Comparison of ENCODE assay signal across 8 mouse cellular contexts in the genomic region with DNA sequence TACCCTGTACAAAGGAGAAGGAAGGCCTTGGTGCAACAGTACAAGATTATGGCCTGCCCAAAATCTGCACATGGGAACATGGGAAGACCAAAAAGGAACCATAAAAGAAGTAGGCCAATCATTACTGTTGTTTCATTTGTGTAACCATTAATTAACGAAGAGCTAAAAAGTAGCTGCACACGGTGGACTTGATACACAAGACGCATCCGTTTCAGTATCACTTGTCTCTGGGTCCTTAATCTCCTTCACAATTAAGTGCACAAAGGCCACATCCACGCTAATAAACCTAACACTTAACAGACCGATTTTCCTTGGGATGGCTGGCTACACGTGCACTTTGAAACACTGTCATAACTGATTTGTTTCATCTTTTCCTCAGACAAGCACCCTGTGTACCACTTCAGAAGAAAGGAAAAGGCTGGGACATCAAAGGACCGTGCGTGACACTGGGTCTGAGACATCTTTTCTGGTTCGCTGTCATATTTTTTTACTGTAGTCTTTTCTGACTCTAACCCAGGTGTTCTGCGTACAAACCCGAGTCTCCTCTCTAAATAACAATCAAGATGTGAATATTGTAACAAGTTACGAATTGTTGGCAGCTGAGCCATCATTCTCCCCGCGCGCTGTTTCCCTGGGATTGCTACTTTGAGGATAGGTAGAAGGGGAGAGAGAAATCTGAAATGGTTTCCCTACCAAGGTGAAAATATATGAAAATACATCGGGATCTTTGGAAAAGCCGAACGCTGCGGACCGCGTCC. TPM values are rescaled to one million over a fixed set of nuclear protein-coding genes. Genes with fewer than 3 reads are reported as not detected.
A peak's percentile ranks its signal among the peaks of the same experiment; 100 is the strongest.
DNase-seq lines count a peak whose midpoint lies in the region; ATAC-seq and TF ChIP-seq lines count a peak whose summit lies in the region.

No protein-coding gene starts in this region.

- no peaks in the 10 kb centered on the region for H3K9me3 ChIP-seq in heart, embryonic 12.5 days (replicated peaks)
- H3K9me3 ChIP-seq in liver, embryonic 11.5 days (ENCODE audit: control insufficient read depth, low read length) = no peaks in the 10 kb centered on the region
- no peaks in the 10 kb centered on the region for H3K9me3 ChIP-seq in stomach, embryonic 16.5 days (replicated peaks; ENCODE audit: control insufficient read depth, low read length)

- no peaks in the 10 kb centered on the region for H3K36me3 ChIP-seq in heart, embryonic 12.5 days
- no peaks in the 10 kb centered on the region for H3K36me3 ChIP-seq in liver, embryonic 11.5 days (ENCODE audit: control insufficient read depth, insufficient read depth, low read length)
- no peaks in the 10 kb centered on the region for H3K36me3 ChIP-seq in stomach, embryonic 16.5 days (ENCODE audit: control insufficient read depth, insufficient read depth, low read length)

- peaks cover 16% of the 10 kb centered on the region for H3K27me3 ChIP-seq in heart, embryonic 12.5 days (replicated peaks)
- peaks cover 4% of the 10 kb centered on the region for H3K27me3 ChIP-seq in liver, embryonic 11.5 days (replicated peaks; ENCODE audit: control insufficient read depth, insufficient read depth, low read length)
- H3K27me3 ChIP-seq in stomach, embryonic 16.5 days (ENCODE audit: control insufficient read depth, insufficient read depth, low read length) = no peaks in the 10 kb centered on the region

- peak overlapping the region; percentile 71 for H3K27ac ChIP-seq in heart, embryonic 12.5 days (ENCODE audit: poor library complexity, severe bottlenecking)
- H3K27ac ChIP-seq in embryonic fibroblast, embryonic 13.5 days (ENCODE audit: insufficient read depth, low read length) = no peak overlapping the region
- H3K27ac ChIP-seq in liver, embryonic 11.5 days (ENCODE audit: low read depth, low read length) = peak overlapping the region; percentile 59; the same call in 1 of the 2 replicates
- H3K27ac ChIP-seq in stomach, embryonic 16.5 days (ENCODE audit: low read length) = peak overlapping the region; percentile 93

- peak overlapping the region; percentile 80 for H3K4me2 ChIP-seq in heart, embryonic 12.5 days
- H3K4me2 ChIP-seq in liver, embryonic 11.5 days = peak overlapping the region; percentile 88
- peak overlapping the region; percentile 76 for H3K4me2 ChIP-seq in stomach, embryonic 16.5 days (ENCODE audit: low read depth, low read length)

- 6% methylated on average over 22 of the region's 22 CpGs for WGBS in heart, embryonic 12.5 days
- WGBS in liver, embryonic 11.5 days = 13% methylated on average over 22 of the region's 22 CpGs
- 7% methylated on average over 22 of the region's 22 CpGs for WGBS in stomach, embryonic 16.5 days

- H3K9ac ChIP-seq in heart, embryonic 12.5 days = peak overlapping the region; percentile 99
- peak overlapping the region; percentile 94 for H3K9ac ChIP-seq in liver, embryonic 11.5 days (ENCODE audit: low read depth, low read length)
- peak overlapping the region; percentile 97 for H3K9ac ChIP-seq in stomach, embryonic 16.5 days (ENCODE audit: low read length)

- no peak for ATAC-seq in heart, embryonic 12.5 days (ENCODE audit: insufficient number of reproducible peaks, low FRiP score)
- ATAC-seq in liver, embryonic 11.5 days (replicated peaks; ENCODE audit: low FRiP score) = no peak
- no peak for ATAC-seq in stomach, embryonic 16.5 days (ENCODE audit: insufficient read depth, low FRiP score)

- TF ChIP-seq POLR2A in embryonic fibroblast, embryonic 13.5 days (IDR thresholded peaks at IDR 0.05; ENCODE audit: low read depth, low read length) = no peak

- peak overlapping the region; percentile 85 for H3K4me3 ChIP-seq in heart, embryonic 12.5 days
- peak overlapping the region; percentile 94 for H3K4me3 ChIP-seq in embryonic fibroblast, embryonic 13.5 days (ENCODE audit: insufficient read depth, low read length)
- peak overlapping the region; percentile 98 for H3K4me3 ChIP-seq in liver, embryonic 11.5 days (ENCODE audit: low read depth, low read length)
- H3K4me3 ChIP-seq in stomach, embryonic 16.5 days (replicated peaks; ENCODE audit: low read length) = peak overlapping the region; percentile 98

- no peak for TF ChIP-seq CTCF in embryonic fibroblast, embryonic 13.5 days (IDR thresholded peaks at IDR 0.05; ENCODE audit: borderline replicate concordance, insufficient read depth, low read length)

- peaks cover 49% of the 10 kb centered on the region for H3K4me1 ChIP-seq in heart, embryonic 12.5 days (replicated peaks)
- H3K4me1 ChIP-seq in embryonic fibroblast, embryonic 13.5 days (ENCODE audit: control insufficient read depth, insufficient read depth, low read length) = peaks cover 13% of the 10 kb centered on the region
- H3K4me1 ChIP-seq in liver, embryonic 11.5 days (replicated peaks; ENCODE audit: control insufficient read depth, insufficient read depth, low read length) = peaks cover 23% of the 10 kb centered on the region
- peaks cover 31% of the 10 kb centered on the region for H3K4me1 ChIP-seq in stomach, embryonic 16.5 days (ENCODE audit: control insufficient read depth, insufficient read depth, low read length)

- no peak for DNase-seq in heart, adult 11 months
- DNase-seq in CD8-positive naive resting alpha-beta T cell, adult 2 months (ENCODE audit: low read depth in 2 of 2, low spot score in 2 of 2) = peak; percentile 14 to 31
- DNase-seq in liver, embryonic 11.5 days (ENCODE audit: low spot score) = no peak
- DNase-seq in layer of hippocampus, postnatal 25 days (ENCODE audit: extremely low spot score in 1 of 2, low spot score in 1 of 2) = no peak
- no peak for DNase-seq in urinary bladder, adult 2 months (ENCODE audit: low spot score)

RNA-seq across cellular contexts. Expression of a gene that starts 0.8 kb away (rescaled TPM):
- 19.5 and 20.3 TPM in 2 replicates for polyA plus RNA-seq in heart, embryonic 12.5 days (2016; fragmentation: Nextera tagmentation; extraction: Ambion mirVana)
- polyA plus RNA-seq in embryonic fibroblast, embryonic 13.5 days (2011; ENCODE audit: insufficient read length, low read depth, missing spikeins) = 53.3 and 70.3 TPM in 2 replicates
- 9.5 and 10.9 TPM in 2 replicates for polyA plus RNA-seq in liver, embryonic 11.5 days (2014; fragmentation: Nextera tagmentation; extraction: Ambion mirVana)
- 19.3 and 20.3 TPM in 2 replicates for polyA plus RNA-seq in stomach, embryonic 16.5 days (2015; fragmentation: Nextera tagmentation; extraction: Ambion mirVana)
- total RNA-seq in layer of hippocampus, postnatal 25 days (2021) = 10 to 100 TPM; 44.4 to 46.3 TPM
- 10.4 and 14.2 TPM in 2 replicates for polyA plus RNA-seq in urinary bladder, adult 2 months (2012; rRNA removed)

RNA-seq across cellular contexts. Expression of a gene that starts 4.8 kb away (rescaled TPM):
- 0.89 and 0.97 TPM in 2 replicates for polyA plus RNA-seq in heart, embryonic 12.5 days (2016; fragmentation: Nextera tagmentation; extraction: Ambion mirVana)
- polyA plus RNA-seq in embryonic fibroblast, embryonic 13.5 days (2011; ENCODE audit: insufficient read length, low read depth, missing spikeins) = 0.18 TPM in 2 replicates
- 0.45 and 0.81 TPM in 2 replicates for polyA plus RNA-seq in liver, embryonic 11.5 days (2014; fragmentation: Nextera tagmentation; extraction: Ambion mirVana)
- polyA plus RNA-seq in stomach, embryonic 16.5 days (2015; fragmentation: Nextera tagmentation; extraction: Ambion mirVana) = 3.0 and 3.1 TPM in 2 replicates
- total RNA-seq in layer of hippocampus, postnatal 25 days (2021) = under 1 TPM; 0.34 to 0.56 TPM
- polyA plus RNA-seq in urinary bladder, adult 2 months (2012; rRNA removed) = 0.03 and 0.06 TPM in 2 replicates

RNA-seq across cellular contexts. Expression of a gene that starts 52.8 kb away (rescaled TPM):
- 0.22 and 0.23 TPM in 2 replicates for polyA plus RNA-seq in heart, embryonic 12.5 days (2016; fragmentation: Nextera tagmentation; extraction: Ambion mirVana)
- polyA plus RNA-seq in embryonic fibroblast, embryonic 13.5 days (2011; ENCODE audit: insufficient read length, low read depth, missing spikeins) = not detected in 2 replicates
- polyA plus RNA-seq in liver, embryonic 11.5 days (2014; fragmentation: Nextera tagmentation; extraction: Ambion mirVana) = 0.39 and 0.59 TPM in 2 replicates
- polyA plus RNA-seq in stomach, embryonic 16.5 days (2015; fragmentation: Nextera tagmentation; extraction: Ambion mirVana) = 2.5 and 2.9 TPM in 2 replicates
- total RNA-seq in layer of hippocampus, postnatal 25 days (2021) = not detected
- 0.01 TPM in 1 of 2 replicates, not detected in the other for polyA plus RNA-seq in urinary bladder, adult 2 months (2012; rRNA removed)

Comparison
In these comparisons a context has a peak if more than half of its experiments do, and no peak if none do; other contexts are left out.
1. DNase-seq: peak in CD8-positive naive resting alpha-beta T cell, adult 2 months (2 of 2); none in heart, adult 11 months (single experiment), liver, embryonic 11.5 days (single experiment), layer of hippocampus, postnatal 25 days (0 of 2) and urinary bladder, adult 2 months (single experiment).
2. Peak in every context shown above with its lines, with median percentiles within 50 percentile points of each other: H3K4me2 ChIP-seq, H3K4me3 ChIP-seq and H3K9ac ChIP-seq.